Mouse (Mus musculus) CH12.LX (cell line): ENCODE results near the gene Phykpl.

ENCODE experiments used
- CTCF ChIP-seq, 2 experiments: IDR thresholded peaks in 1 of 2; conservative IDR thresholded peaks in 1 of 2; 2 replicates each; pipeline ENCODE4 v1.5.1; 2011 to 2012; ENCODE audit warnings: low read depth in 2 of 2, low read length in 2 of 2, improper control_type of control experiment in 1 of 2, inconsistent platforms in 1 of 2, mild to moderate bottlenecking in 1 of 2, moderate library complexity in 1 of 2
- ETS1 ChIP-seq: conservative IDR thresholded peaks from 2 replicates; pipeline ENCODE4 v1.6.1; 2012; ENCODE audit warnings: low read depth, mild to moderate bottlenecking, inconsistent platforms, low read length, improper control_type of control experiment, moderate library complexity
- MYC ChIP-seq: IDR thresholded peaks from 2 replicates; pipeline ENCODE4 v1.6.1; 2011; ENCODE audit warnings: low read depth, mild to moderate bottlenecking, improper control_type of control experiment, low read length
- NELFE ChIP-seq: IDR thresholded peaks from 2 replicates; pipeline ENCODE4 v1.6.1; 2011; ENCODE audit warnings: low read depth, low read length, improper control_type of control experiment
- POLR2A ChIP-seq: IDR thresholded peaks from 2 replicates; pipeline ENCODE4 v1.6.1; 2011; ENCODE audit warnings: low read depth, mild to moderate bottlenecking, improper control_type of control experiment, low read length
- SMC3 ChIP-seq: IDR thresholded peaks from 2 replicates; pipeline ENCODE4 v1.6.1; 2011; ENCODE audit warnings: low read depth, low read length, improper control_type of control experiment
- USF1 ChIP-seq: IDR thresholded peaks from 2 replicates; pipeline ENCODE4 v1.6.1; 2014; ENCODE audit warnings: low read depth, mild to moderate bottlenecking, inconsistent platforms, low read length, improper control_type of control experiment
- ZMIZ1 ChIP-seq: IDR thresholded peaks from 2 replicates; pipeline ENCODE4 v1.6.1; 2012; ENCODE audit warnings: low read depth, mild to moderate bottlenecking, inconsistent platforms, low read length, improper control_type of control experiment

DNA sequence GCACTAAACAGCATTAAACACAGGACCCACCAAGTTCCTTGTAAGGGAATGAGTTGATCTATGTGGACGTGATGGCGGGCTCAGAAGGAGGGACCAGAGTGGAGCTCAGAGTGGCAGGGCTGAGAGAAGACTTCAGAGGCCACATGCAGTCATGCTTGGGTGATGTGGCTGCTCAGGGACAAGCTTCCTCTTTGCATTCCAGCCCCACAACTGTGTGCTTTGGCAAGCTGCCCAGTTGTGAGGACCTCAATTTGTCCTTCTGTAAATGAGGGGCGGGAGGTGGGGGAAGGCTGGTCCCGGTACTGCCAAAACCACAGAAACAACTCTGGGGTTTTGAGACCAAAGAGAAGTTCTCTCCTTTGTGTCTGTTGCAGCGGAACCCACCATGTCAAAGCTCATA lies 33.3 kb upstream of the Phykpl start:
- TF ChIP-seq SMC3 (no peak), ETS1 (no peak), NELFE (no peak), CTCF (conservative IDR thresholded peaks at IDR 0.05 in 1 of 2, IDR thresholded peaks at IDR 0.05 in 1 of 2; ENCODE audit: low read depth in 2 of 2, low read length in 2 of 2) (no peak), POLR2A (no peak), MYC (no peak), ZMIZ1 (no peak), USF1 (no peak)
